Mouse (Mus musculus): Measurements from ENCODE around the gene Rab44. TPM values are rescaled to one million over a fixed set of nuclear protein-coding genes. Genes with fewer than 3 reads are reported as not detected.
A peak's percentile ranks its signal among the peaks of the same experiment; 100 is the strongest.

Rab44 gene
- polyA plus RNA-seq, 2 experiments, result 3.7 to 12.8 TPM

DNA sequence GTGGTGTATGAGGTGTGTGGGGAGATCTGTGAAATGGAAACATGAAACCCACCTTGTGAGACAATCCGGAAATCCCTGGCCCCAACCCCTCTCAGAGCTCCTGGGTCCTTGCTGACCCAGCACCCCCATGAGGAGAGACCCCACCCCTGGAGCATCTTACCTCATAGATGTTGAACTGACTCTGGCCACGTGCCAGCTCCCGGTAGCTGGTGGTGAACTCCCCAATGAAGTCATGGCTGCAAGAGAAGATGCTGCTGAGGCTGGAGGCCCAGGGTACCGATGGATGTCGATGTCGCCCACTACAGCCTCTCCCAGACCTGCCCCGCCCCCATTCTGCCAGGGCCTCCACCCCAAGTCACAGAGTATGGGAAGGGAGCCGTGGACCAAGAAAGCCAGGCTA is 59.2 kb downstream of the Rab44 start:
- H3K36me3 ChIP-seq (replicated peaks; ENCODE audit: control insufficient read depth, insufficient read depth, low read depth), result no peaks in the 10 kb centered on the region
- DNase-seq (ENCODE audit: low read depth in 3 of 3, low spot score in 3 of 3), result no peak
- no peak for TF ChIP-seq CTCF (IDR thresholded peaks at IDR 0.05; ENCODE audit: low read depth)
- TF ChIP-seq EP300 (IDR thresholded peaks at IDR 0.05; ENCODE audit: low read depth), result no peak
- no peak overlapping the region for H3K4me2 ChIP-seq (ENCODE audit: low read depth)
- peaks cover 0 to 3% of the 10 kb centered on the region in 2 experiments; a peak in 1 of 4 replicates for H3K4me1 ChIP-seq (replicated peaks; ENCODE audit: control insufficient read depth in 2 of 2, insufficient read depth in 2 of 2, low read length in 1 of 2)
- H3K9me3 ChIP-seq (ENCODE audit: control insufficient read depth, low read length), result no peaks in the 10 kb centered on the region
- H3K4me3 ChIP-seq (ENCODE audit: insufficient read depth in 1 of 2, low read depth in 2 of 2, low read length in 2 of 2), result no peak overlapping the region
- 62% methylated on average over 8 of the region's 8 CpGs for WGBS (ENCODE audit: insufficient replicate concordance)
- no peak overlapping the region for H3K27ac ChIP-seq
- no peaks in the 10 kb centered on the region for H3K27me3 ChIP-seq (ENCODE audit: control insufficient read depth, insufficient read depth, low read length)
- no peak overlapping the region for H3K9ac ChIP-seq (replicated peaks)
- ATAC-seq (ENCODE audit: insufficient read depth), result no peak

DNA sequence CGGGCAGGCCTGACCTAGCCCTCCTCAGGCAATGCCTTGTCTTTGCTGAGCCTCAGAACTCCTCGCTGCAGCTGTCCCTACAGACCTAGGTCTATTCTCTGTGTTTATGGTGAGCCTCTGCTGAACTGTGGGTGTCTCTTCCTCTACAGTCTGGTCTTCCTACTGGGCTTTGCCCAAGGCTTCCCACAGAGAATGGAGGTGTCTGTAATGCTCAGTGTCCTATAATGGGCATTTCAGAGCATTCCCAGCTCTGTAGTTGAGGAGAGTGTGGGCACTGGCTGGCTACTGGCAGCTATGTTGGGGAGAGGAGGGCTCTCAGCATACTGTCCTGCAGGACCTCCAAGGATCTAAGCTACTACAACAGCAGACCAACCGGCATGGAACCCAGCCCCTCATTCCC is 61.7 kb downstream of the Rab44 start:
- Histone ChIP-seq H3K9ac (replicated peaks) (no peak overlapping the region), H3K4me2 (ENCODE audit: low read depth) (no peak overlapping the region), H3K27ac (no peak overlapping the region), H3K4me3 (ENCODE audit: insufficient read depth in 1 of 2, low read depth in 2 of 2, low read length in 2 of 2) (no peak overlapping the region), H3K9me3 (ENCODE audit: control insufficient read depth, low read length) (no peaks in the 10 kb centered on the region), H3K4me1 (replicated peaks; ENCODE audit: control insufficient read depth in 2 of 2, insufficient read depth in 2 of 2, low read length in 1 of 2) (peaks cover 0 to 3% of the 10 kb centered on the region in 2 experiments; a peak in 1 of 4 replicates), H3K27me3 (ENCODE audit: control insufficient read depth, insufficient read depth, low read length) (no peaks in the 10 kb centered on the region), H3K36me3 (replicated peaks; ENCODE audit: control insufficient read depth, insufficient read depth, low read depth) (no peaks in the 10 kb centered on the region)
- no peak for DNase-seq (ENCODE audit: low read depth in 3 of 3, low spot score in 3 of 3)
- 32% methylated on average over 3 of the region's 3 CpGs for WGBS (ENCODE audit: insufficient replicate concordance)
- no peak for ATAC-seq (ENCODE audit: insufficient read depth)
- TF ChIP-seq CTCF (IDR thresholded peaks at IDR 0.05; ENCODE audit: low read depth), result no peak
- TF ChIP-seq EP300 (IDR thresholded peaks at IDR 0.05; ENCODE audit: low read depth), result no peak

DNA sequence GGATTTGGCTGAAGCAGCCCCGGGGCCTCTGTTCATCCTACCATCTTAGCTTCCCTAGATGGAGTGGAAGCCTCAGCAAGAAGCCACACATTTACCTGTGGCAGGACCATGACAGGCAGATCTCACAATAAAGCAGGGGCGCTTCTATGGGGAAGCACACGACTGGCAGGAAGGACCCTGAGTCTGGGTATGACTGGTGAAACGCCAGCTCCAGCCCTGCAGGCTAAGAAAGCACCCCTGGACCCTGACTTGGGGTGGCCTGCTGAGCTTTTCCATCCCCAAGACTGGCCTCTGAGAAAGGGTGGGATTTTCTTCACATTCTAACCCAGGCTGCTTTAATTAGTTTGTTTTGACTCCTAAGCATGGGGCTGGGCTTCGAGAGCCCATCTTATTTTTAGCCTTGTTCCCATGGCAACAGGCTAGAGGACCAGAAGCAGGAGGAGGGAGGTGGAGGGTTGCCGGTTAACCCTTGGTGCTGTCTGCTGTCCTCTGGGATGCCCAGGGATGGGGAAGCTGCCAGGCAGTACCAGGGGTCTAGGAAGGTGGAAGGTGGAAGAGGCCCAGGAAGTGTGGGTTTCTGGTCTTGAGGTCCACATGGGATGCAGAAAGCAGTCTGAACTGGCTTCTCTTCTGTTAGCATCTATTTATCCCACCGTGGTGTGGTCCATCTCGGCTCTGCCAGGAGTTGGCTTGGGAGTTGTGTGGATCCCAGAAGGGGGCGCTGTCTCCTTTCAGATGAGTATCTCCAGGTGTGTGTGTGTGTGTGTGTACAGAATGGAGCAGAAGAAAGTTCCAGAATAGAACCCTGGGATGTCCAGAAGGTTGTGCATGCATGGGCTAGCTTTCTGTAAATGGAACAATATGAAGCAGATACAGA is 62.7 kb downstream of the Rab44 start:
- Histone ChIP-seq H3K9ac (replicated peaks) (no peak overlapping the region), H3K4me2 (ENCODE audit: low read depth) (no peak overlapping the region), H3K27ac (no peak overlapping the region), H3K4me3 (ENCODE audit: insufficient read depth in 1 of 2, low read depth in 2 of 2, low read length in 2 of 2) (no peak overlapping the region), H3K36me3 (replicated peaks; ENCODE audit: control insufficient read depth, insufficient read depth, low read depth) (no peaks in the 10 kb centered on the region), H3K9me3 (ENCODE audit: control insufficient read depth, low read length) (no peaks in the 10 kb centered on the region), H3K27me3 (ENCODE audit: control insufficient read depth, insufficient read depth, low read length) (no peaks in the 10 kb centered on the region), H3K4me1 (replicated peaks; ENCODE audit: control insufficient read depth in 2 of 2, insufficient read depth in 2 of 2, low read length in 1 of 2) (peaks cover 0 to 3% of the 10 kb centered on the region in 2 experiments; a peak in 1 of 4 replicates)
- 25% methylated on average over 9 of the region's 9 CpGs for WGBS (ENCODE audit: insufficient replicate concordance)
- ATAC-seq (ENCODE audit: insufficient read depth), result no peak
- TF ChIP-seq EP300 (IDR thresholded peaks at IDR 0.05; ENCODE audit: low read depth) (no peak), CTCF (IDR thresholded peaks at IDR 0.05; ENCODE audit: low read depth) (peak; percentile 58)
- DNase-seq (ENCODE audit: low read depth in 3 of 3, low spot score in 3 of 3), result no peak

DNA sequence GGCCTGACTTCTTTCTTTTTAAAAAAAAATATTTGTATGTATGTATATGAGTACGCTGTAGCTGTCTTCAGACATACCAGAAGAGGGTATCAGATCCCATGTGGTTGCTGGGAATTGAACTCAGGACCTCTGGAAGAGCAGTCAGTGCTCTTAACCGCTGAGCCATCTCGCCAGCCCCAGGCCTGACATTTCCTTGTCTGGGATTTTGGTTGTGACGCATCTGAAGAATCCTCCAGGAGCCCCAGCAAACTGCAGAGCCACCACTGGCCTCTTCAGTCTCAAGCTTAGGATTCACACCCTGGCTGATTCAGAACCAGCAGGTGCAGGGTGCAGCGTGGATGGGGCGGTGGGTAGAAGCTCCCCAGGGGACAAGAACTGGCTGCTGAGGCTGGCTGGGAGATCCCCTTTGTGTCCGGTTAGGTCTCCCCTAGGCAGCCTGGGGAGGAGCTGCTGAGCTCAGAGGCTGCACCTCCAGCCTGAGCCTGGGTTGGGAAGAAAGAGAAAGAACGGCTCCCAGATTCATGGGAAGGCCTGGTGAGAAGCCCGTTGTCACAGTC is 64.6 kb downstream of the Rab44 start:
- ATAC-seq (ENCODE audit: insufficient read depth), result no peak
- Histone ChIP-seq H3K27ac (no peak overlapping the region), H3K27me3 (ENCODE audit: control insufficient read depth, insufficient read depth, low read length) (no peaks in the 10 kb centered on the region), H3K36me3 (replicated peaks; ENCODE audit: control insufficient read depth, insufficient read depth, low read depth) (no peaks in the 10 kb centered on the region), H3K4me3 (ENCODE audit: insufficient read depth in 1 of 2, low read depth in 2 of 2, low read length in 2 of 2) (no peak overlapping the region), H3K4me1 (replicated peaks; ENCODE audit: control insufficient read depth in 2 of 2, insufficient read depth in 2 of 2, low read length in 1 of 2) (no peaks in the 10 kb centered on the region), H3K4me2 (ENCODE audit: low read depth) (no peak overlapping the region), H3K9me3 (ENCODE audit: control insufficient read depth, low read length) (no peaks in the 10 kb centered on the region), H3K9ac (replicated peaks) (no peak overlapping the region)
- TF ChIP-seq EP300 (IDR thresholded peaks at IDR 0.05; ENCODE audit: low read depth) (no peak), CTCF (IDR thresholded peaks at IDR 0.05; ENCODE audit: low read depth) (no peak)
- DNase-seq (ENCODE audit: low read depth in 3 of 3, low spot score in 3 of 3), result no peak
- 68% methylated on average over 9 of the region's 9 CpGs for WGBS (ENCODE audit: insufficient replicate concordance)

DNA sequence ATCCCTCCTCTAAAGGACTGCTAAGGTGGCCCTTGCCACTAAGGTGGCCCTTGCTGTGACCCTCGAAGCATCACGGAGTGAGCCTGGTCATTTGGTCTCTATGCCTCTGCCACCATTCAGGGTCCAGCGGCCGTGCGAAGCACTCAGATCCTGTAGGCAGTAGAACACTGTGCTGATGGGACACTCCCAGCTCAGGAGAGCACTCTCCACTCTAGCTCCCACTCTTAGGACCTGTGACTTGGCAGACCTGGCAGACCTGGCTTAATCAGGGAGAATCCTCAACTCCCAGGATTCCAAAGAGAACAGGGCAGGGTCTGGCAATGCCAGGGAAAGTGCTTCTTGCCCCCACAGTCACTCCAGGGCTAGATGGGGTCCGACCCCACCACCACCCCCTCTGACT is 66.0 kb downstream of the Rab44 start:
- H3K27me3 ChIP-seq (ENCODE audit: control insufficient read depth, insufficient read depth, low read length), result no peaks in the 10 kb centered on the region
- H3K9me3 ChIP-seq (ENCODE audit: control insufficient read depth, low read length), result no peaks in the 10 kb centered on the region
- no peak for TF ChIP-seq CTCF (IDR thresholded peaks at IDR 0.05; ENCODE audit: low read depth)
- no peak for TF ChIP-seq EP300 (IDR thresholded peaks at IDR 0.05; ENCODE audit: low read depth)
- WGBS (ENCODE audit: insufficient replicate concordance), result 77% methylated on average over 6 of the region's 6 CpGs
- no peak overlapping the region for H3K4me2 ChIP-seq (ENCODE audit: low read depth)
- no peak overlapping the region for H3K9ac ChIP-seq (replicated peaks)
- DNase-seq (ENCODE audit: low read depth in 3 of 3, low spot score in 3 of 3) (no peak), ATAC-seq (ENCODE audit: insufficient read depth) (no peak)
- H3K4me1 ChIP-seq (replicated peaks; ENCODE audit: control insufficient read depth in 2 of 2, insufficient read depth in 2 of 2, low read length in 1 of 2), result no peaks in the 10 kb centered on the region
- no peak overlapping the region for H3K4me3 ChIP-seq (ENCODE audit: insufficient read depth in 1 of 2, low read depth in 2 of 2, low read length in 2 of 2)
- no peaks in the 10 kb centered on the region for H3K36me3 ChIP-seq (replicated peaks; ENCODE audit: control insufficient read depth, insufficient read depth, low read depth)
- H3K27ac ChIP-seq, result no peak overlapping the region
